Comparison of ENCODE assay signal across 11 mouse cellular contexts in genomic region chr16:21165343-21166220, GRCm38 (mm10). TPM values are rescaled to one million over a fixed set of nuclear protein-coding genes. Genes with fewer than 3 reads are reported as not detected.
A peak's percentile ranks its signal among the peaks of the same experiment; 100 is the strongest.
DNase-seq lines count a peak whose midpoint lies in the region; ATAC-seq and TF ChIP-seq lines count a peak whose summit lies in the region.
"Not testable (repeated sequence)": the region's sequence is repeated elsewhere in the genome, so short reads cannot be mapped to it uniquely, and the experiment has no call there.
"Had no signal": no experiment of that assay in that cellular context is flagged by ENCODE, and none has a peak within 500 bp of the region (broad histone marks: within the 10 kb centered on the region; RNA-seq: fewer than 3 reads in every experiment).

No protein-coding gene starts in this region.

- not testable (repeated sequence) for H3K4me1 ChIP-seq in forebrain, postnatal 0 days (ENCODE audit: insufficient read depth); hindbrain, embryonic 15.5 days (replicated peaks); kidney, embryonic 16.5 days (ENCODE audit: insufficient read depth, low read length); lung, embryonic 16.5 days (replicated peaks; ENCODE audit: control insufficient read depth, insufficient read depth, low read length); stomach, embryonic 16.5 days (ENCODE audit: control insufficient read depth, insufficient read depth, low read length)

- not testable (repeated sequence) for H3K4me3 ChIP-seq in forebrain, postnatal 0 days (ENCODE audit: low read depth, low read length); hindbrain, embryonic 15.5 days; kidney, embryonic 16.5 days (ENCODE audit: low read length); lung, embryonic 16.5 days (ENCODE audit: low read length); stomach, embryonic 16.5 days (replicated peaks; ENCODE audit: low read length)

- peak; percentile 95 for ATAC-seq in forebrain, postnatal 0 days
- ATAC-seq in hindbrain, embryonic 15.5 days (ENCODE audit: low FRiP score, low read depth), result peak; percentile 83
- peak; percentile 89 for ATAC-seq in kidney, embryonic 16.5 days (ENCODE audit: low FRiP score, low TSS enrichment)
- peak; percentile 81 for ATAC-seq in lung, embryonic 16.5 days (ENCODE audit: low read depth)
- ATAC-seq in monocyte, adult 5-6 weeks (replicated peaks; ENCODE audit: insufficient number of reproducible peaks, low FRiP score, low TSS enrichment, poor library complexity, severe bottlenecking), result 0 out of 2 replicates have a peak, but pooled peaks have one; percentile 47
- ATAC-seq in stomach, embryonic 16.5 days (ENCODE audit: insufficient read depth, low FRiP score), result peak; percentile 64; the same call in 1 of the 2 replicates

- H3K27ac ChIP-seq in forebrain, postnatal 0 days (ENCODE audit: low read depth, low read length); hindbrain, embryonic 15.5 days (replicated peaks); kidney, embryonic 16.5 days (ENCODE audit: low read length); lung, embryonic 16.5 days (ENCODE audit: low read length); stomach, embryonic 16.5 days (ENCODE audit: low read length): not testable (repeated sequence)

- H3K9me3 ChIP-seq in forebrain, postnatal 0 days (ENCODE audit: low read length); hindbrain, embryonic 15.5 days; kidney, embryonic 16.5 days (ENCODE audit: low read length); lung, embryonic 16.5 days (ENCODE audit: control insufficient read depth, low read length); stomach, embryonic 16.5 days (replicated peaks; ENCODE audit: control insufficient read depth, low read length): not testable (repeated sequence)

- H3K9ac ChIP-seq in forebrain, postnatal 0 days; hindbrain, embryonic 15.5 days; kidney, embryonic 16.5 days (replicated peaks; ENCODE audit: low read length); lung, embryonic 16.5 days (ENCODE audit: low read length); stomach, embryonic 16.5 days (ENCODE audit: low read length): not testable (repeated sequence)

- not testable (repeated sequence) for H3K4me2 ChIP-seq in forebrain, postnatal 0 days (ENCODE audit: low read depth); kidney, embryonic 16.5 days (replicated peaks; ENCODE audit: low read depth, low read length); lung, embryonic 16.5 days (ENCODE audit: low read depth, low read length); stomach, embryonic 16.5 days (ENCODE audit: low read depth, low read length)
- H3K4me2 ChIP-seq in hindbrain, embryonic 15.5 days, result peak overlapping the region; percentile 27; the same call in 1 of the 2 replicates

- WGBS in forebrain, postnatal 0 days, result 14% methylated on average over 17 of the region's 19 CpGs
- WGBS in hindbrain, embryonic 15.5 days, result 18% methylated on average over 17 of the region's 19 CpGs
- WGBS in kidney, embryonic 16.5 days, result 24% methylated on average over 12 of the region's 19 CpGs
- 20% methylated on average over 17 of the region's 19 CpGs for WGBS in lung, embryonic 16.5 days
- 18% methylated on average over 17 of the region's 19 CpGs for WGBS in stomach, embryonic 16.5 days

- TF ChIP-seq CTCF in forebrain, postnatal 0 days (IDR thresholded peaks at IDR 0.05; ENCODE audit: low read depth), result peak; percentile 14; the same call in 1 of the 2 replicates

- not testable (repeated sequence) for H3K27me3 ChIP-seq in forebrain, postnatal 0 days (ENCODE audit: insufficient read depth, low read length); hindbrain, embryonic 15.5 days; kidney, embryonic 16.5 days (ENCODE audit: insufficient read depth, low read length); lung, embryonic 16.5 days (ENCODE audit: control insufficient read depth, insufficient read depth, low read depth, low read length); stomach, embryonic 16.5 days (ENCODE audit: control insufficient read depth, insufficient read depth, low read length)

- not testable (repeated sequence) for H3K36me3 ChIP-seq in forebrain, postnatal 0 days (ENCODE audit: insufficient read depth); hindbrain, embryonic 15.5 days; kidney, embryonic 16.5 days (ENCODE audit: insufficient read depth, low read length); lung, embryonic 16.5 days (ENCODE audit: control insufficient read depth, insufficient read depth, low read length); stomach, embryonic 16.5 days (ENCODE audit: control insufficient read depth, insufficient read depth, low read length)

- peak; percentile 2 to 8 for DNase-seq in cerebellum, postnatal 25 days
- peak; percentile 35 for DNase-seq in forebrain, postnatal 0 days

RNA-seq across cellular contexts. Expression of gene Teddm3, which starts 11.8 kb away (rescaled TPM):
- total RNA-seq in forebrain, postnatal 0 days (2014; rRNA removed), result not detected in 2 replicates
- polyA plus RNA-seq in forebrain, postnatal 0 days (2015; fragmentation: Nextera tagmentation; extraction: Ambion mirVana), result not detected in 2 replicates
- polyA plus RNA-seq in hindbrain, embryonic 15.5 days (2015; fragmentation: Nextera tagmentation; extraction: Ambion mirVana), result 0.58 and 0.69 TPM in 2 replicates
- polyA plus RNA-seq in kidney, embryonic 16.5 days (2015; fragmentation: Nextera tagmentation; extraction: Ambion mirVana), result 0.14 TPM in 1 of 2 replicates, not detected in the other
- polyA plus RNA-seq in lung, embryonic 16.5 days (2015; fragmentation: Nextera tagmentation; extraction: Ambion mirVana), result not detected in 2 replicates
- total RNA-seq in monocyte, adult 5-6 weeks (2017), result not detected in 3 replicates
- polyA plus RNA-seq in stomach, embryonic 16.5 days (2015; fragmentation: Nextera tagmentation; extraction: Ambion mirVana), result 14.0 and 32.4 TPM in 2 replicates
- total RNA-seq: gastrocnemius, adult 8-10 months had no signal
- polyA plus RNA-seq: erythroblast, embryonic 14.5 days; heart, embryonic 13.5 days; liver, embryonic 12.5 days had no signal

RNA-seq across cellular contexts. Expression of gene Ephb3, which starts 39.0 kb away (rescaled TPM):
- total RNA-seq in forebrain, postnatal 0 days (2014; rRNA removed), result 10.1 and 11.3 TPM in 2 replicates
- polyA plus RNA-seq in forebrain, postnatal 0 days (2015; fragmentation: Nextera tagmentation; extraction: Ambion mirVana), result 3.3 and 5.8 TPM in 2 replicates
- polyA plus RNA-seq in hindbrain, embryonic 15.5 days (2015; fragmentation: Nextera tagmentation; extraction: Ambion mirVana), result 12.2 and 12.9 TPM in 2 replicates
- 21.8 and 23.4 TPM in 2 replicates for polyA plus RNA-seq in kidney, embryonic 16.5 days (2015; fragmentation: Nextera tagmentation; extraction: Ambion mirVana)
- 28.3 and 28.9 TPM in 2 replicates for polyA plus RNA-seq in lung, embryonic 16.5 days (2015; fragmentation: Nextera tagmentation; extraction: Ambion mirVana)
- not detected in 3 replicates for total RNA-seq in monocyte, adult 5-6 weeks (2017)
- 20.6 and 22.1 TPM in 2 replicates for polyA plus RNA-seq in stomach, embryonic 16.5 days (2015; fragmentation: Nextera tagmentation; extraction: Ambion mirVana)
- polyA plus RNA-seq: erythroblast, embryonic 14.5 days had no signal
